Comparison of ENCODE assay signal across 15 mouse cellular contexts in genomic region chr7:38129491-38129890, GRCm38 (mm10).
"Had no signal": no experiment of that assay in that cellular context is flagged by ENCODE, and none has a peak within 500 bp of the region (broad histone marks: within the 10 kb centered on the region; RNA-seq: fewer than 3 reads in every experiment).

No protein-coding gene starts in this region.

- H3K4me2 ChIP-seq: liver, embryonic 11.5 days; lung, embryonic 14.5 days; midbrain, embryonic 13.5 days had no signal

- H3K27me3 ChIP-seq: limb, embryonic 15.5 days; midbrain, embryonic 13.5 days had no signal

- H3K36me3 ChIP-seq: limb, embryonic 15.5 days; midbrain, embryonic 13.5 days had no signal

- DNase-seq: kidney, adult 2 months; kidney, postnatal 25 days; layer of hippocampus, adult 9-11 months; liver, postnatal 0 days; lung, embryonic 14.5 days; thymus, adult 18-20 months; thymus, postnatal 36 days had no signal

- H3K27ac ChIP-seq: kidney, postnatal 0 days; layer of hippocampus, adult 2 months; limb, embryonic 15.5 days; liver, embryonic 14.5 days; macrophage had no signal

- H3K4me3 ChIP-seq: layer of hippocampus, adult 2 months; limb, embryonic 15.5 days; midbrain, embryonic 13.5 days had no signal

- H3K9me3 ChIP-seq: limb, embryonic 15.5 days; midbrain, embryonic 13.5 days had no signal

- H3K9ac ChIP-seq: liver, embryonic 14.5 days; liver, postnatal 0 days; lung, embryonic 14.5 days; midbrain, embryonic 13.5 days had no signal

- ATAC-seq: liver, postnatal 0 days; lung, postnatal 0 days had no signal
